Mouse (Mus musculus) liver, adult 2 months (tissue): ENCODE results near the gene Wfikkn1.

Experiments used
- CTCF ChIP-seq: fragments of 200-500 bp; IDR thresholded peaks from 2 replicates; pipeline ENCODE4 v1.5.1; 2011; ENCODE audit warnings: low read depth, low read length, control low read depth
- POLR2A ChIP-seq: fragments of 200-500 bp; IDR thresholded peaks from 2 replicates; pipeline ENCODE4 v1.6.1; 2011; ENCODE audit warnings: low read length, control low read depth; ENCODE audit not compliant: insufficient read depth; ENCODE audit errors: extremely low read depth

DNA sequence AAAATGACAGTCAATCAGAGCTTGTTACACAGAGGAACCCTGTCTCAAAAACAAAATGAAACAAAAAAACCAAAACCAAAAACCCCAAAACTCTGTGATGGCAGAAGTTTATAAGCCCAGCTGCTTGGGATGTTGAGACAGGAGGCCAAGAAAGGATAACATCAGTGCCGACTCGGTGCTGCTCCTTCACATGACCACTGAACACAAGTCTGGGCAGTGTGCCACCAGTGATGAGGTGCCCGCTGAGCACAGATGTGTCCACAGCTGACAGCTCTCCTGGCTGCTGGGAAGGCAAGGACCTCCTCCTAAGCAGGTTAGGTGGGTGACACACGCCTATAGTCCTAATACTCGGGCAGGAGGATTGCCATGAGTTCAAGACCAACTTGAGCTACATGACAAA is 41.5 kb upstream of the Wfikkn1 start:
- TF ChIP-seq POLR2A (no peak), CTCF (no peak)
